Mouse (Mus musculus): ENCODE measurements at regions not wholly inside any gene's neighbourhood (a gene's known extent, or its start where the extent isn't known, plus 50 kb on each side); places are given as distances from the start of the nearest gene placed in this dataset.

- H3K27me3 ChIP-seq (ENCODE audit: control insufficient read depth, insufficient read depth, low read length) = no peaks in the 10 kb centered on the region
- 40% methylated on average over 8 of the region's 8 CpGs for WGBS
- ATAC-seq (ENCODE audit: insufficient number of reproducible peaks, insufficient read depth, low FRiP score, low read depth) = no peak
- no peaks in the 10 kb centered on the region for H3K4me1 ChIP-seq (ENCODE audit: control insufficient read depth, insufficient read depth, low read length)
- H3K4me3 ChIP-seq (ENCODE audit: low read depth, low read length) = no peak overlapping the region
- H3K9ac ChIP-seq (replicated peaks; ENCODE audit: low read depth, low read length) = no peak overlapping the region
- H3K4me2 ChIP-seq (replicated peaks; ENCODE audit: low read depth, low read length) = no peak overlapping the region
- H3K36me3 ChIP-seq (ENCODE audit: control insufficient read depth, insufficient read depth, low read length) = no peaks in the 10 kb centered on the region
- H3K9me3 ChIP-seq (ENCODE audit: control insufficient read depth, low read depth, low read length) = no peaks in the 10 kb centered on the region
- H3K27ac ChIP-seq (ENCODE audit: low read length) = no peak overlapping the region
These were observed 161.7 kb upstream of the Prok2 start for GRCm38 (mm10) chr6:99887904-99888303.

- ATAC-seq (ENCODE audit: insufficient number of reproducible peaks, insufficient read depth, low FRiP score, low read depth) = no peak
- no peaks in the 10 kb centered on the region for H3K9me3 ChIP-seq (ENCODE audit: control insufficient read depth, low read depth, low read length)
- H3K4me3 ChIP-seq (ENCODE audit: low read depth, low read length) = no peak overlapping the region
- no peak overlapping the region for H3K9ac ChIP-seq (replicated peaks; ENCODE audit: low read depth, low read length)
- 10% methylated on average over 7 of the region's 7 CpGs for WGBS
- H3K36me3 ChIP-seq (ENCODE audit: control insufficient read depth, insufficient read depth, low read length) = no peaks in the 10 kb centered on the region
- no peaks in the 10 kb centered on the region for H3K4me1 ChIP-seq (ENCODE audit: control insufficient read depth, insufficient read depth, low read length)
- no peaks in the 10 kb centered on the region for H3K27me3 ChIP-seq (ENCODE audit: control insufficient read depth, insufficient read depth, low read length)
- no peak overlapping the region for H3K27ac ChIP-seq (ENCODE audit: low read length)
- no peak overlapping the region for H3K4me2 ChIP-seq (replicated peaks; ENCODE audit: low read depth, low read length)
These were observed 158.6 kb upstream of the Prok2 start for GRCm38 (mm10) chr6:99884755-99885154.

GRCm38 (mm10) chr6:99884054-99884453 is 157.9 kb upstream of the Prok2 start:
- H3K4me2 ChIP-seq (replicated peaks; ENCODE audit: low read depth, low read length) = no peak overlapping the region
- no peak overlapping the region for H3K27ac ChIP-seq (ENCODE audit: low read length)
- H3K9ac ChIP-seq (replicated peaks; ENCODE audit: low read depth, low read length) = no peak overlapping the region
- H3K4me1 ChIP-seq (ENCODE audit: control insufficient read depth, insufficient read depth, low read length) = no peaks in the 10 kb centered on the region
- H3K27me3 ChIP-seq (ENCODE audit: control insufficient read depth, insufficient read depth, low read length) = no peaks in the 10 kb centered on the region
- no peak overlapping the region for H3K4me3 ChIP-seq (ENCODE audit: low read depth, low read length)
- no peaks in the 10 kb centered on the region for H3K9me3 ChIP-seq (ENCODE audit: control insufficient read depth, low read depth, low read length)
- 72% methylated on average over 3 of the region's 3 CpGs for whole genome bisulfite sequencing
- no peaks in the 10 kb centered on the region for H3K36me3 ChIP-seq (ENCODE audit: control insufficient read depth, insufficient read depth, low read length)
- no peak for ATAC-seq (ENCODE audit: insufficient number of reproducible peaks, insufficient read depth, low FRiP score, low read depth)

GRCm38 (mm10) chr6:99881606-99882005 is 155.4 kb upstream of the Prok2 start:
- H3K4me2 ChIP-seq (replicated peaks; ENCODE audit: low read depth, low read length) = no peak overlapping the region
- no peaks in the 10 kb centered on the region for H3K4me1 ChIP-seq (ENCODE audit: control insufficient read depth, insufficient read depth, low read length)
- H3K9me3 ChIP-seq (ENCODE audit: control insufficient read depth, low read depth, low read length) = no peaks in the 10 kb centered on the region
- H3K4me3 ChIP-seq (ENCODE audit: low read depth, low read length) = no peak overlapping the region
- ATAC-seq (ENCODE audit: insufficient number of reproducible peaks, insufficient read depth, low FRiP score, low read depth) = no peak
- H3K36me3 ChIP-seq (ENCODE audit: control insufficient read depth, insufficient read depth, low read length) = no peaks in the 10 kb centered on the region
- 47% methylated on average over 4 of the region's 4 CpGs for WGBS
- H3K9ac ChIP-seq (replicated peaks; ENCODE audit: low read depth, low read length) = no peak overlapping the region
- H3K27ac ChIP-seq (ENCODE audit: low read length) = no peak overlapping the region
- H3K27me3 ChIP-seq (ENCODE audit: control insufficient read depth, insufficient read depth, low read length) = no peaks in the 10 kb centered on the region

- Histone ChIP-seq H3K4me3 (ENCODE audit: low read depth, low read length) (no peak overlapping the region), H3K27ac (ENCODE audit: low read length) (no peak overlapping the region), H3K9me3 (ENCODE audit: control insufficient read depth, low read depth, low read length) (no peaks in the 10 kb centered on the region), H3K27me3 (ENCODE audit: control insufficient read depth, insufficient read depth, low read length) (no peaks in the 10 kb centered on the region), H3K4me1 (ENCODE audit: control insufficient read depth, insufficient read depth, low read length) (no peaks in the 10 kb centered on the region), H3K36me3 (ENCODE audit: control insufficient read depth, insufficient read depth, low read length) (no peaks in the 10 kb centered on the region), H3K9ac (replicated peaks; ENCODE audit: low read depth, low read length) (no peak overlapping the region), H3K4me2 (replicated peaks; ENCODE audit: low read depth, low read length) (no peak overlapping the region)
- WGBS = 85% methylated on average over 4 of the region's 4 CpGs
- ATAC-seq (ENCODE audit: insufficient number of reproducible peaks, insufficient read depth, low FRiP score, low read depth) = no peak
These were observed 148.7 kb upstream of the Prok2 start for GRCm38 (mm10) chr6:99874852-99875251.

GRCm38 (mm10) chr6:99874029-99874428 is 147.8 kb upstream of the Prok2 start:
- H3K27ac ChIP-seq (ENCODE audit: low read length) = no peak overlapping the region
- no peak overlapping the region for H3K4me2 ChIP-seq (replicated peaks; ENCODE audit: low read depth, low read length)
- no peaks in the 10 kb centered on the region for H3K4me1 ChIP-seq (ENCODE audit: control insufficient read depth, insufficient read depth, low read length)
- no peak for ATAC-seq (ENCODE audit: insufficient number of reproducible peaks, insufficient read depth, low FRiP score, low read depth)
- H3K9me3 ChIP-seq (ENCODE audit: control insufficient read depth, low read depth, low read length) = no peaks in the 10 kb centered on the region
- no peak overlapping the region for H3K9ac ChIP-seq (replicated peaks; ENCODE audit: low read depth, low read length)
- no peaks in the 10 kb centered on the region for H3K36me3 ChIP-seq (ENCODE audit: control insufficient read depth, insufficient read depth, low read length)
- 66% methylated on average over 4 of the region's 4 CpGs for WGBS
- no peak overlapping the region for H3K4me3 ChIP-seq (ENCODE audit: low read depth, low read length)
- H3K27me3 ChIP-seq (ENCODE audit: control insufficient read depth, insufficient read depth, low read length) = no peaks in the 10 kb centered on the region

- H3K27me3 ChIP-seq (ENCODE audit: control insufficient read depth, insufficient read depth, low read length) = no peaks in the 10 kb centered on the region
- H3K27ac ChIP-seq (ENCODE audit: low read length) = no peak overlapping the region
- 64% methylated on average over 9 of the region's 9 CpGs for WGBS
- no peaks in the 10 kb centered on the region for H3K9me3 ChIP-seq (ENCODE audit: control insufficient read depth, low read depth, low read length)
- H3K4me3 ChIP-seq (ENCODE audit: low read depth, low read length) = no peak overlapping the region
- no peaks in the 10 kb centered on the region for H3K4me1 ChIP-seq (ENCODE audit: control insufficient read depth, insufficient read depth, low read length)
- no peaks in the 10 kb centered on the region for H3K36me3 ChIP-seq (ENCODE audit: control insufficient read depth, insufficient read depth, low read length)
- ATAC-seq (ENCODE audit: insufficient number of reproducible peaks, insufficient read depth, low FRiP score, low read depth) = no peak
- H3K4me2 ChIP-seq (replicated peaks; ENCODE audit: low read depth, low read length) = no peak overlapping the region
- no peak overlapping the region for H3K9ac ChIP-seq (replicated peaks; ENCODE audit: low read depth, low read length)
These were observed 139.9 kb upstream of the Prok2 start for GRCm38 (mm10) chr6:99866061-99866460.

- WGBS = 49% methylated on average over 3 of the region's 3 CpGs
- no peak overlapping the region for H3K4me3 ChIP-seq (ENCODE audit: low read depth, low read length)
- ATAC-seq (ENCODE audit: insufficient number of reproducible peaks, insufficient read depth, low FRiP score, low read depth) = no peak
These were observed 138.8 kb upstream of the Prok2 start for GRCm38 (mm10) chr6:99864949-99865348.

GRCm38 (mm10) chr6:99863418-99863817 is 137.2 kb upstream of the Prok2 start:
- no peak overlapping the region for H3K4me3 ChIP-seq (ENCODE audit: low read depth, low read length)
- no peak overlapping the region for H3K27ac ChIP-seq (ENCODE audit: low read length)
- no peaks in the 10 kb centered on the region for H3K4me1 ChIP-seq (ENCODE audit: control insufficient read depth, insufficient read depth, low read length)
- WGBS = 67% methylated on average over 9 of the region's 9 CpGs
- no peak for ATAC-seq (ENCODE audit: insufficient number of reproducible peaks, insufficient read depth, low FRiP score, low read depth)
- no peaks in the 10 kb centered on the region for H3K36me3 ChIP-seq (ENCODE audit: control insufficient read depth, insufficient read depth, low read length)
- H3K4me2 ChIP-seq (replicated peaks; ENCODE audit: low read depth, low read length) = no peak overlapping the region
- no peaks in the 10 kb centered on the region for H3K9me3 ChIP-seq (ENCODE audit: control insufficient read depth, low read depth, low read length)
- H3K9ac ChIP-seq (replicated peaks; ENCODE audit: low read depth, low read length) = no peak overlapping the region
- no peaks in the 10 kb centered on the region for H3K27me3 ChIP-seq (ENCODE audit: control insufficient read depth, insufficient read depth, low read length)

More at GRCm38 (mm10) chr6:99864949-99865348, 138.8 kb upstream of the Prok2 start:
- no peaks in the 10 kb centered on the region for H3K4me1 ChIP-seq (ENCODE audit: control insufficient read depth, insufficient read depth, low read length)
- no peaks in the 10 kb centered on the region for H3K36me3 ChIP-seq (ENCODE audit: control insufficient read depth, insufficient read depth, low read length)
- no peak overlapping the region for H3K27ac ChIP-seq (ENCODE audit: low read length)
- H3K27me3 ChIP-seq (ENCODE audit: control insufficient read depth, insufficient read depth, low read length) = no peaks in the 10 kb centered on the region
- no peak overlapping the region for H3K4me2 ChIP-seq (replicated peaks; ENCODE audit: low read depth, low read length)
- H3K9ac ChIP-seq (replicated peaks; ENCODE audit: low read depth, low read length) = no peak overlapping the region
- H3K9me3 ChIP-seq (ENCODE audit: control insufficient read depth, low read depth, low read length) = no peaks in the 10 kb centered on the region
